Mouse (Mus musculus) cerebellum, adult 2 months (tissue): ENCODE results near the gene Iqsec1.

Experiments used
- CTCF ChIP-seq: fragments of 200-500 bp; IDR thresholded peaks from 2 replicates; pipeline ENCODE4 v1.5.1; 2011; ENCODE audit warnings: low read depth, mild to moderate bottlenecking, control low read depth, low read length, moderate library complexity, borderline replicate concordance; ENCODE audit not compliant: insufficient read depth
- POLR2A ChIP-seq: fragments of 200-500 bp; IDR thresholded peaks from 2 replicates; pipeline ENCODE4 v1.6.1; 2011; ENCODE audit warnings: low read length, control low read depth, borderline replicate concordance; ENCODE audit not compliant: insufficient read depth

DNA sequence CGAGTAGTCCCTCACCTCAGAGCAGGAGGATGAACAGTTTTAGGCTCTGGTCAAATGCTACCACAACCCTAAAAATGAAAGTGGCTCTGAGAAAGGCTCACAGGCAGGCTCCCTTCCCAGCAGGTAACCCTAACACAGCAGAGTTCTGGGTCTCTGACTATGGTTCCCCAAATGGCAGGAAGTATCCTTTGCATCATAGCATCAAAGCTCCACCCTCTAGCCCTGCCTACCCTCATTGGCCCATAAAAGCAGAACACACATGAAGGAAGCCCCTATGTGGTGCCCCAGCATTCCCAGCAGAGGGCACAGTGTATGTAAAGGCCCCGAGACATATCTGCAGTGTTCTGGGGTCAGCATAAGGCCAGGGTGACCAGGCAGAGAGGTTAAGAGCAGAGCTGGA lies 163.4 kb downstream of the Iqsec1 start:
- TF ChIP-seq POLR2A = no peak
- no peak for TF ChIP-seq CTCF
